Mouse (Mus musculus) lung, postnatal 36 days (tissue): ENCODE results near the gene Atp6ap1.
A peak's percentile ranks its signal among the peaks of the same experiment; 100 is the strongest.

Source experiments
- DNase-seq: peaks from one replicate; pipeline ENCODE4 v3.0.0; 2022; ENCODE audit warnings: mixed read lengths

Atp6ap1 gene

GRCm38 (mm10) chrX:74304867-74305700 lies 8.2 kb downstream of the Atp6ap1 start, which contains the start of gene Gdi1:
Gene Gdi1, plus strand, starts transcription at chrX:74304998.
- DNase-seq = peak; percentile 74

DNA sequence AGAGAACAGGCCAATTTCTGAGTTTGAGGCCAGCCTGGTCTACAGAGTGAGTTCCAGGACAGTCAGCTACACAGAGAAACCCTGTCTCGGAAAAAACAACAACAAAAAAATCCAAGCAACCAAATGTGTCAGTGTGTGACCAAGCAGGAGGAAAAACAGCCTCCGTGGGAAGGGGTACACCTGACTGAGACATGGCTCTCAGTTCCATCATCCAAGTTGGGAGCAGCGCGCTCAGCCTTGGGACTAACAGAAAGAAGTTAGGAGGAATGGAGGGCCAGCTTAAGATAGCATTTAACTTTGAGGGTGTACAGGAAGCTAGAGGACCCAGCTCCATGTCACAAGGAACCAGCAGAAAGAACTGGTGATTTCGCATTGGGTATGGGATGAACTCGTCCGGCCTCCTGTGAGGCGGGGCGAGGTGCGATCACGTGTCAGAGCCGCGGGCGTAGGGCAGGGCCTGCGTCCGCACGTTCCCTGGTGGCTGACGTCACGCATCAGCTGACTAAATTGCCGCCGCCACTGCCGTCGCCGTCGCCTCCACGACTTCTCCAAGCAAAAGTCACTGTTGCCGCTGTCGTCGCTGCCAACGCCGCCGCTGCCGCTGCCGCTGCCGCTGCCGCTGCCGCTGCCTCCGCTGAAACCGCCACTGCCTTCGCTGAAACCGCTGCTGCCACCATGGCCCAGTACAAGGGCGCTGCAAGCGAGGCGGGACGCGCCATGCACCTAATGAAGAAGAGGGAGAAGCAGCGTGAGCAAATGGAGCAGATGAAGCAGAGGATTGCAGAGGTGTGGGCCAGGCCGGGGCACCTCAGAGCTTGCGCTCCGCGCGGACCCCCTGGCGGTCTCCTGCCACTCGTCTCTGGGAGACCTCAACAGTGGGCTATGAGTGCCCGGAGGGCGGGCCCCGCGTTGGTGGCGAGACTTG lies 15.9 kb downstream of the Atp6ap1 start, which contains the start of gene Fam50a:
Gene Fam50a, plus strand, starts transcription at position 494 of the 925 bp plus-strand sequence.
- peak; percentile 93 for DNase-seq

DNA sequence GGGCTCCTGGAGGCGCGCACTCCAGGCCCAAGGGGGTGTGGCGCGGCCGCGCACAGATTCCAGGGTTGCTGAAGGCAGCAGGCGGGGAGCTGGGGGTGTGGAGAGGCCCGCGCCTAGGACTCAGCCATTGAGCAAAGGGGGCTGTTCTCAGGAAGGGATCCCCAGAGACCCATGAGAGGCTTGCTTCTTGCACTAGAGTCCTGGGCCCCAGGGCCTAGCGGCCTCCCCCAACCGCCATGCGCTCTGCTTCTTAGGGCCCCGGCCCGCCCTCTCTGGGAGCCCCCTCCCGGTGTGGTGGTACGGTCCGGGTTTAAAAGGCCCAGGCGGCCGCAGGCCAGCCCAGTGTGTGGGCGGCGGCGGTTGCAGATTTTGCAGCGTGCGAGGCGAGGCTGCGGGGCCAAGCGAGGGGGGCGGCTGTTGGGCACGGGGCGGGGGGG lies 31.8 kb downstream of the Atp6ap1 start, which contains the start of gene Plxna3:
Gene Plxna3, plus strand, starts transcription at position 342 of the 437 bp plus-strand sequence.
- peak; percentile 78 for DNase-seq

DNA sequence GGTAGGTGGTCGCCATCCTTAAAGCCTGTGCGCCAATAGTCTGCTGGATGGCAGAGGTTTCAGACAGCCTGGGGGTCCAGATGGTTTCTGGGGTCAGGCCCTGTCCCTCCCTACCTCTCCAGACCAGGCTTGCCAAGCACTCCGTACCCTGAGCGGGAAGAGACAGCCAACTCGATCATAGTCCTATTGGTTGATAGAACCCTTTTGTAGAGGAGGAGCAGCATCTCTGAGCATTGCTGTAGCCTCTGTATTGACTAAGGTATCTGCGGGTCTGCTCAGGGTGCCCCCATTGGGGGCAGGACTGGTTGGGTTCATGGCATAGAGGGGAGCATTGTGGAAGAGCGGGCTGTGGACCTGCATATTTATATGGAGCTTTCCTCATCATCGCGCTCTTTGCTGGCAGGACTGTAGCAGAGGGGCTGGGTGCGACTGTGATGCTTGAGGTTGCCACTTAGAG lies 32.3 kb downstream of the Atp6ap1 start:
- DNase-seq = no peak

- DNase-seq = no peak
These were observed 33.5 kb downstream of the Atp6ap1 start for GRCm38 (mm10) chrX:74330166-74330930.

- no peak for DNase-seq
These were observed 56.0 kb downstream of the Atp6ap1 start for GRCm38 (mm10) chrX:74352645-74353466.

GRCm38 (mm10) chrX:74353467-74353770 lies 56.5 kb downstream of the Atp6ap1 start, which contains the start of gene Lage3:
Gene Lage3, minus strand, starts transcription at chrX:74353618.
- peak; percentile 88 for DNase-seq
